Mouse (Mus musculus) stomach, embryonic 15.5 days (tissue): Measurements from ENCODE around the gene Shpk. TPM values are rescaled to one million over a fixed set of nuclear protein-coding genes. Genes with fewer than 3 reads are reported as not detected.

Experiments used
- ATAC-seq: fragments of 200-750 bp; cut with Nextera tagmentation; 2 replicates; pipeline ENCODE4 v1.8.0; 2017; ENCODE audit warnings: low read depth, moderate number of reproducible peaks, moderate TSS enrichment; ENCODE audit not compliant: insufficient read depth, low FRiP score
- H3K27ac ChIP-seq: fragments of 300-500 bp; sonication (generic); 2 replicates; pipeline ENCODE4 v1.5.1; 2015; ENCODE audit warnings: mild to moderate bottlenecking, inconsistent platforms
- H3K27me3 ChIP-seq: fragments of 300-500 bp; sonication (generic); replicated peaks from 2 replicates; pipeline ENCODE4 v1.6.1; 2015; ENCODE audit warnings: inconsistent platforms
- H3K36me3 ChIP-seq: fragments of 300-500 bp; sonication (generic); 2 replicates; pipeline ENCODE4 v1.6.1; 2015; ENCODE audit warnings: inconsistent platforms
- H3K4me1 ChIP-seq: fragments of 300-500 bp; sonication (generic); 2 replicates; pipeline ENCODE4 v1.6.1; 2015; ENCODE audit warnings: inconsistent platforms
- H3K4me2 ChIP-seq: fragments of 300-500 bp; sonication (generic); 2 replicates; pipeline ENCODE4 v1.6.1; 2015; ENCODE audit warnings: mild to moderate bottlenecking, inconsistent platforms
- H3K4me3 ChIP-seq: fragments of 300-500 bp; sonication (generic); replicated peaks from 2 replicates; pipeline ENCODE4 v1.5.1; 2015; ENCODE audit warnings: inconsistent platforms
- H3K9ac ChIP-seq: fragments of 300-500 bp; sonication (generic); 2 replicates; pipeline ENCODE4 v1.6.1; 2015; ENCODE audit warnings: inconsistent platforms
- H3K9me3 ChIP-seq: fragments of 300-500 bp; sonication (generic); 2 replicates; pipeline ENCODE4 v1.6.1; 2016; ENCODE audit warnings: inconsistent platforms
- WGBS: fragments of 180-500 bp; shearing (Covaris S2); methylation state at CpG from one replicate; pipeline ENCODE4 v1.1.7; 2015; 5-methylcytosine and 5-hydroxymethylcytosine counted together
- polyA plus RNA-seq: library from polyadenylated mRNA; unstranded; fragments of >200 nt; fragmentation: Nextera tagmentation; extraction: Ambion mirVana; gene quantifications from 2 replicates; pipeline ENCODE4 v1.2.1, GENCODE M21; 2015

Gene Shpk
- 2.8 and 3.6 TPM in 2 replicates for polyA plus RNA-seq

- Histone ChIP-seq H3K4me1 (0 out of 2 replicates have a peak, but pooled peaks cover 2% of the 10 kb centered on the region), H3K4me3 (peak within 1 kb of the TSS; percentile 79), H3K27me3 (no peaks in the 10 kb centered on the region), H3K9me3 (no peaks in the 10 kb centered on the region), H3K36me3 (no peaks in the 10 kb centered on the region), H3K9ac (peak within 1 kb of the TSS; percentile 67), H3K27ac (no peak within 1 kb of the TSS; the same call in 1 of the 2 replicates), H3K4me2 (peak within 1 kb of the TSS; percentile 97)
- under 1% methylated on average over 32 of the region's 32 CpGs for WGBS
- ATAC-seq = peak; percentile 96
These were observed at the start of gene Shpk for GRCm38 (mm10) chr11:73199230-73199712. Shpk (plus strand) TSS chr11:73199460.

GRCm38 (mm10) chr11:73155071-73155470, 44.2 kb upstream of the Shpk start:
- no peak overlapping the region for H3K27ac ChIP-seq
- no peak overlapping the region for H3K4me3 ChIP-seq
- no peak overlapping the region for H3K4me2 ChIP-seq
- 69% methylated on average over 6 of the region's 6 CpGs for WGBS
- H3K9me3 ChIP-seq = no peaks in the 10 kb centered on the region
- H3K27me3 ChIP-seq = peaks cover 9% of the 10 kb centered on the region; the same call in 1 of the 2 replicates
- H3K36me3 ChIP-seq = no peaks in the 10 kb centered on the region
- no peaks in the 10 kb centered on the region for H3K4me1 ChIP-seq
- no peak for ATAC-seq
- H3K9ac ChIP-seq = no peak overlapping the region

GRCm38 (mm10) chr11:73159957-73160810, 39.1 kb upstream of the Shpk start, which contains the start of gene P2rx5:
P2rx5 (plus strand) TSS chr11:73160421.
- peak; percentile 67 for ATAC-seq
- H3K9me3 ChIP-seq = no peaks in the 10 kb centered on the region
- peak within 1 kb of the TSS; percentile 78 for H3K4me2 ChIP-seq
- H3K9ac ChIP-seq = no peak within 1 kb of the TSS
- H3K27me3 ChIP-seq = peaks cover 15% of the 10 kb centered on the region; the same call in 1 of the 2 replicates
- H3K27ac ChIP-seq = no peak within 1 kb of the TSS
- H3K36me3 ChIP-seq = no peaks in the 10 kb centered on the region
- no peaks in the 10 kb centered on the region for H3K4me1 ChIP-seq
- peak within 1 kb of the TSS; percentile 38 for H3K4me3 ChIP-seq
- WGBS = 2% methylated on average over 49 of the region's 49 CpGs

GRCm38 (mm10) chr11:73160811-73161200, 38.5 kb upstream of the Shpk start:
- no peak overlapping the region for H3K9ac ChIP-seq
- H3K4me3 ChIP-seq = peak overlapping the region; percentile 38
- H3K4me2 ChIP-seq = peak overlapping the region; percentile 78
- H3K27me3 ChIP-seq = peaks cover 15% of the 10 kb centered on the region; the same call in 1 of the 2 replicates
- H3K36me3 ChIP-seq = no peaks in the 10 kb centered on the region
- H3K27ac ChIP-seq = no peak overlapping the region
- WGBS = 30% methylated on average over 6 of the region's 6 CpGs
- no peaks in the 10 kb centered on the region for H3K9me3 ChIP-seq
- no peak for ATAC-seq
- H3K4me1 ChIP-seq = no peaks in the 10 kb centered on the region

- Histone ChIP-seq H3K4me1 (no peaks in the 10 kb centered on the region), H3K36me3 (no peaks in the 10 kb centered on the region), H3K27ac (no peak overlapping the region), H3K9ac (no peak overlapping the region), H3K4me3 (no peak overlapping the region), H3K9me3 (no peaks in the 10 kb centered on the region), H3K27me3 (peaks cover 15% of the 10 kb centered on the region; the same call in 1 of the 2 replicates), H3K4me2 (no peak overlapping the region)
- 83% methylated on average over 4 of the region's 4 CpGs for WGBS
- ATAC-seq = no peak
These were observed 37.6 kb upstream of the Shpk start for GRCm38 (mm10) chr11:73161616-73162015.

GRCm38 (mm10) chr11:73162284-73162683, 37.0 kb upstream of the Shpk start:
- Histone ChIP-seq H3K4me3 (no peak overlapping the region), H3K27ac (no peak overlapping the region), H3K9me3 (no peaks in the 10 kb centered on the region), H3K27me3 (peaks cover 15% of the 10 kb centered on the region; the same call in 1 of the 2 replicates), H3K9ac (no peak overlapping the region), H3K4me2 (no peak overlapping the region), H3K4me1 (no peaks in the 10 kb centered on the region), H3K36me3 (no peaks in the 10 kb centered on the region)
- WGBS = 49% methylated on average over 5 of the region's 5 CpGs
- no peak for ATAC-seq

- ATAC-seq = no peak
- WGBS = 84% methylated on average over 8 of the region's 8 CpGs
- H3K9ac ChIP-seq = no peak overlapping the region
These were observed 31.2 kb upstream of the Shpk start for GRCm38 (mm10) chr11:73168071-73168470.

GRCm38 (mm10) chr11:73168576-73168975, 30.7 kb upstream of the Shpk start:
- no peak overlapping the region for H3K4me3 ChIP-seq
- 81% methylated on average over 6 of the region's 6 CpGs for WGBS
- H3K9ac ChIP-seq = no peak overlapping the region
- H3K4me1 ChIP-seq = peaks cover 12% of the 10 kb centered on the region
- no peaks in the 10 kb centered on the region for H3K27me3 ChIP-seq
- no peaks in the 10 kb centered on the region for H3K36me3 ChIP-seq
- H3K4me2 ChIP-seq = no peak overlapping the region
- no peak overlapping the region for H3K27ac ChIP-seq
- no peak for ATAC-seq
- H3K9me3 ChIP-seq = no peaks in the 10 kb centered on the region

More at GRCm38 (mm10) chr11:73168071-73168470, 31.2 kb upstream of the Shpk start:
- Histone ChIP-seq H3K27me3 (no peaks in the 10 kb centered on the region), H3K4me2 (no peak overlapping the region), H3K9me3 (no peaks in the 10 kb centered on the region), H3K27ac (no peak overlapping the region), H3K4me1 (peaks cover 12% of the 10 kb centered on the region), H3K4me3 (no peak overlapping the region), H3K36me3 (no peaks in the 10 kb centered on the region)

- Histone ChIP-seq H3K4me1 (peaks cover 12% of the 10 kb centered on the region), H3K27me3 (no peaks in the 10 kb centered on the region), H3K4me2 (no peak overlapping the region), H3K9ac (no peak overlapping the region), H3K27ac (no peak overlapping the region), H3K36me3 (0 out of 2 replicates have a peak, but pooled peaks cover under 1% of the 10 kb centered on the region), H3K4me3 (no peak overlapping the region), H3K9me3 (no peaks in the 10 kb centered on the region)
- 52% methylated on average over 4 of the region's 4 CpGs for WGBS
- ATAC-seq = no peak
These were observed 30.0 kb upstream of the Shpk start for GRCm38 (mm10) chr11:73169231-73169630.

GRCm38 (mm10) chr11:73172186-73172585, 27.1 kb upstream of the Shpk start:
- H3K9ac ChIP-seq = no peak overlapping the region
- ATAC-seq = no peak
- no peaks in the 10 kb centered on the region for H3K27me3 ChIP-seq
- H3K4me3 ChIP-seq = no peak overlapping the region
- H3K4me1 ChIP-seq = peaks cover 19% of the 10 kb centered on the region
- no peak overlapping the region for H3K4me2 ChIP-seq
- H3K9me3 ChIP-seq = no peaks in the 10 kb centered on the region
- 0 out of 2 replicates have a peak, but pooled peaks cover 5% of the 10 kb centered on the region for H3K36me3 ChIP-seq
- peak overlapping the region; percentile 44; the same call in 1 of the 2 replicates for H3K27ac ChIP-seq
- 27% methylated on average over 5 of the region's 5 CpGs for WGBS

GRCm38 (mm10) chr11:73175612-73176011, 23.6 kb upstream of the Shpk start:
- no peak for ATAC-seq
- WGBS = 27% methylated on average over 8 of the region's 8 CpGs
- Histone ChIP-seq H3K27me3 (no peaks in the 10 kb centered on the region), H3K27ac (no peak overlapping the region; the same call in 1 of the 2 replicates), H3K36me3 (0 out of 2 replicates have a peak, but pooled peaks cover 6% of the 10 kb centered on the region), H3K4me1 (peaks cover 31% of the 10 kb centered on the region), H3K4me2 (peak overlapping the region; percentile 65), H3K9ac (0 out of 2 replicates have a peak overlapping the region, but pooled peaks have one; percentile 80), H3K4me3 (peak overlapping the region; percentile 71), H3K9me3 (no peaks in the 10 kb centered on the region)

GRCm38 (mm10) chr11:73176186-73176585, 23.1 kb upstream of the Shpk start:
- peak overlapping the region; percentile 80 for H3K9ac ChIP-seq
- ATAC-seq = no peak
- H3K9me3 ChIP-seq = no peaks in the 10 kb centered on the region
- peak overlapping the region; percentile 74 for H3K27ac ChIP-seq
- 1% methylated on average over 15 of the region's 15 CpGs for WGBS
- H3K27me3 ChIP-seq = no peaks in the 10 kb centered on the region
- peak overlapping the region; percentile 65 for H3K4me2 ChIP-seq
- 0 out of 2 replicates have a peak, but pooled peaks cover 8% of the 10 kb centered on the region for H3K36me3 ChIP-seq
- peak overlapping the region; percentile 71 for H3K4me3 ChIP-seq
- H3K4me1 ChIP-seq = peaks cover 31% of the 10 kb centered on the region
